Mouse (Mus musculus) ES-E14 (cell line): Measurements from ENCODE around the gene Eif3i. TPM values are rescaled to one million over a fixed set of nuclear protein-coding genes. Genes with fewer than 3 reads are reported as not detected.

Experiments used
- DNase-seq: peaks from one replicate; pipeline ENCODE4 v3.0.0-alpha.2; 2013; ENCODE audit warnings: low read depth, low spot score
- H3K27ac ChIP-seq: 2 replicates; pipeline ENCODE4 v1.5.1; 2012; ENCODE audit warnings: low read depth, mild to moderate bottlenecking, low read length, moderate library complexity, mixed read lengths; ENCODE audit not compliant: poor library complexity, insufficient read depth, severe bottlenecking
- H3K36me3 ChIP-seq: 2 replicates; pipeline ENCODE4 v1.6.1; 2012; ENCODE audit warnings: mild to moderate bottlenecking, low read length, moderate library complexity, mixed read lengths; ENCODE audit not compliant: control insufficient read depth, poor library complexity, insufficient read depth, severe bottlenecking
- H3K4me1 ChIP-seq, 2 experiments: fragments of 150-350 bp in 1 of 2; sonication (generic) in 1 of 2; 2 replicates each; pipeline ENCODE4 v1.6.1; 2012; ENCODE audit warnings: low read length in 2 of 2, mild to moderate bottlenecking in 1 of 2, mixed read lengths in 1 of 2; ENCODE audit not compliant: control insufficient read depth in 2 of 2, insufficient read depth in 2 of 2, poor library complexity in 1 of 2
- H3K4me3 ChIP-seq, 2 experiments: fragments of 150-350 bp in 1 of 2; sonication (generic) in 1 of 2; 2 replicates each; pipeline ENCODE4 v1.5.1; 2012; ENCODE audit warnings: low read length in 2 of 2, low read depth in 1 of 2, mild to moderate bottlenecking in 1 of 2, mixed read lengths in 1 of 2; ENCODE audit not compliant: insufficient read depth in 1 of 2, poor library complexity in 1 of 2, severe bottlenecking in 1 of 2
- H3K9ac ChIP-seq: 2 replicates; pipeline ENCODE4 v1.6.1; 2012; ENCODE audit warnings: low read depth, mild to moderate bottlenecking, low read length, mixed read lengths; ENCODE audit not compliant: poor library complexity, insufficient read depth, severe bottlenecking
- H3K9me3 ChIP-seq: fragments of 150-350 bp; sonication (generic); 2 replicates; pipeline ENCODE4 v1.6.1; 2012; ENCODE audit warnings: low read depth, mild to moderate bottlenecking, low read length; ENCODE audit not compliant: control insufficient read depth, insufficient read depth
- CHD2 ChIP-seq: IDR thresholded peaks from 2 replicates; pipeline ENCODE4 v1.6.1; 2014; ENCODE audit warnings: mild to moderate bottlenecking, low read depth, low read length, inconsistent platforms
- HCFC1 ChIP-seq: IDR thresholded peaks from 2 replicates; pipeline ENCODE4 v1.6.1; 2012; ENCODE audit warnings: low read length, inconsistent platforms, borderline replicate concordance; ENCODE audit not compliant: insufficient read depth
- MAFK ChIP-seq: IDR thresholded peaks from 2 replicates; pipeline ENCODE4 v1.6.1; 2014; ENCODE audit warnings: mild to moderate bottlenecking, low read depth, low read length, inconsistent platforms; ENCODE audit not compliant: insufficient read depth
- ZC3H11A ChIP-seq: IDR thresholded peaks from 2 replicates; pipeline ENCODE4 v1.6.1; 2012; ENCODE audit warnings: low read depth, mild to moderate bottlenecking, inconsistent platforms, low read length, borderline replicate concordance
- ZNF384 ChIP-seq: IDR thresholded peaks from 2 replicates; pipeline ENCODE4 v1.6.1; 2012; ENCODE audit warnings: low read depth, low read length, inconsistent platforms
- in situ Hi-C, 2 experiments: fragments of 600-800 bp; cut with MboI; formaldehyde crosslinking; loops; one replicate each; pipeline ENCODE4 v1.15.1; 2025; ENCODE audit warnings: low sequenced_read_pairs in 2 of 2, inconsistent platforms in 1 of 2; ENCODE audit not compliant: unreplicated experiment in 2 of 2
- total RNA-seq: library from RNA; depleted of rRNA; stranded (reverse); fragments of 300-350 nt; gene quantifications from 2 replicates; pipeline ENCODE4 v1.2.3, GENCODE M21; 2012

Eif3i gene
- total RNA-seq, 1 experiment = 328 TPM

DNA sequence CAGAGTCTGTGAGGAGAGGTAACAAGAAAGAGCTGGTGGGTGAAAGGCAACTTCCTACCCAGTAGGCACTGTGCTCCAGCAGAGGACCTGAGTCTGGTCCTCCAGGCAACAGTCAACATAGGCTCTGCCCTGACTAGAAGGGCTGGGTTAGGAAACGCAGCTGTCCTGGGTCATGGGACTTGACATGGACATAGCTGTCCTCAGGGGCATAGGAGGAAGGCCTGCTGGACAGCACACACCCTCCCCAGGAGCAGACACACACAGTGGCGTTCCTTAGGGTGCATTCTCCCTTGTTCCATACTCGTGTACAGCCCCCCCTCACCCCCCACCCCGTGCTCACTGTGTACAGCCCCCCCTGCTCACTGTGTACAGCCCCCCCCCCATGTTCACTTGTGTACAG, 10.0 kb upstream of the Eif3i start:
- no peak overlapping the region for H3K4me3 ChIP-seq
- DNase-seq = no peak
- H3K9ac ChIP-seq = no peak overlapping the region
- H3K4me1 ChIP-seq = peaks cover 2 to 25% of the 10 kb centered on the region in 2 experiments; a peak in 2 of 4 replicates
- in situ Hi-C loops = no loop called here
- H3K36me3 ChIP-seq = peaks cover 10% of the 10 kb centered on the region; the same call in 1 of the 2 replicates
- no peaks in the 10 kb centered on the region for H3K9me3 ChIP-seq
- TF ChIP-seq HCFC1 (no peak), MAFK (no peak), CHD2 (no peak), ZC3H11A (no peak), ZNF384 (no peak)
- no peak overlapping the region for H3K27ac ChIP-seq

DNA sequence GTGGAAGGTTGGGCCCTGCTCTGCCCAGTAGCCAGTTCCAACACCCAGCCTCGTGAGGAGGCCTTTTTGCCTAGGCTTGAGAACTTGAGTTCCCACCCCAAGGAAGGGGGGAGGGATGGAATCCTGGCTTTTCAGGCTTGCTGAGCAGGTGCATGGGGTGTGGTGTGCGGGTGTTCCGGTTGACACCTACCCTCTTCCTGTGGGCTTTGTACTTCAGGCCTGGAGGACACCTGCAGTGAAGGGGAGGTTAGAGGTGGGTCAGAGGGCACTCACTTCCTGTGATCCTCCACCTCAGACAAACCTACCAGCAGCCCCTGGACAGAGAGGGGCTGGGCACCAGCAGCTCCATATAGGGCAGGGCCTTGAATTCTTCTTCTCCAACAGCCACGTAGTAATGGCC, 9.6 kb upstream of the Eif3i start:
- Histone ChIP-seq H3K27ac (peak overlapping the region; percentile 17; the same call in 1 of the 2 replicates), H3K4me1 (peaks cover 2 to 25% of the 10 kb centered on the region in 2 experiments; a peak in 2 of 4 replicates), H3K9ac (peak overlapping the region; percentile 29), H3K4me3 (no peak overlapping the region), H3K9me3 (no peaks in the 10 kb centered on the region), H3K36me3 (peaks cover 10% of the 10 kb centered on the region; the same call in 1 of the 2 replicates)
- peak; percentile 41 for DNase-seq
- no peak for TF ChIP-seq ZNF384
- no peak for TF ChIP-seq ZC3H11A
- no peak for TF ChIP-seq MAFK
- no peak for TF ChIP-seq HCFC1
- no peak for TF ChIP-seq CHD2
- in situ Hi-C loops = no loop called here

DNA sequence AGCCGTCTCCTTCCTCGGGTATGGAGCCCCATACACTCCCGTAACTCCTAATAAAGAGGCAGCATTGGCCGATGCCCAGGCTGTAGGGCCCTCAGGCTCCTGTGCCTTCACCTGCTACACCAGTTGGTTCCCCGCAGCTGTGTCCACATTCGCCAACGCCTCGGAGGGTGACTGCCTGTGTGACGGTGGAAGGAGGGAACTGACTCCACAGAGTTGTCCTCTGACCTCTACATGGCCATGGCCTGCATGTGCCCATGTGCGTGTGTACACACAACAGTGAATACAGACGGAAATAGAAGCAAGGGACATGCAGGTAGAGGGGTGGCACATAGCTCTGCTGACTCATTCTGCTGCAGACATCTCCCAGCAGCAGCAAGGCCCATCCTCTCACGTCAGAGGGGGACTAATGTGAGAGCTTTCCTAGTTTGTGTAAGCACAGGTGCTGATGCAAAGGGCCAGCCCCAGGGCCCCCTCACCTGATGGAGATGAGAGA, 8.7 kb upstream of the Eif3i start:
- Histone ChIP-seq H3K27ac (peak overlapping the region; percentile 55), H3K9me3 (no peaks in the 10 kb centered on the region), H3K4me1 (peaks cover 4 to 25% of the 10 kb centered on the region in 2 experiments; a peak in 2 of 4 replicates), H3K9ac (peak overlapping the region; percentile 29; the same call in 1 of the 2 replicates), H3K36me3 (peaks cover 10% of the 10 kb centered on the region; the same call in 1 of the 2 replicates), H3K4me3 (no peak overlapping the region)
- in situ Hi-C loops = no loop called here
- DNase-seq = no peak
- TF ChIP-seq HCFC1 = no peak
- no peak for TF ChIP-seq MAFK
- no peak for TF ChIP-seq ZC3H11A
- TF ChIP-seq CHD2 = no peak
- no peak for TF ChIP-seq ZNF384

DNA sequence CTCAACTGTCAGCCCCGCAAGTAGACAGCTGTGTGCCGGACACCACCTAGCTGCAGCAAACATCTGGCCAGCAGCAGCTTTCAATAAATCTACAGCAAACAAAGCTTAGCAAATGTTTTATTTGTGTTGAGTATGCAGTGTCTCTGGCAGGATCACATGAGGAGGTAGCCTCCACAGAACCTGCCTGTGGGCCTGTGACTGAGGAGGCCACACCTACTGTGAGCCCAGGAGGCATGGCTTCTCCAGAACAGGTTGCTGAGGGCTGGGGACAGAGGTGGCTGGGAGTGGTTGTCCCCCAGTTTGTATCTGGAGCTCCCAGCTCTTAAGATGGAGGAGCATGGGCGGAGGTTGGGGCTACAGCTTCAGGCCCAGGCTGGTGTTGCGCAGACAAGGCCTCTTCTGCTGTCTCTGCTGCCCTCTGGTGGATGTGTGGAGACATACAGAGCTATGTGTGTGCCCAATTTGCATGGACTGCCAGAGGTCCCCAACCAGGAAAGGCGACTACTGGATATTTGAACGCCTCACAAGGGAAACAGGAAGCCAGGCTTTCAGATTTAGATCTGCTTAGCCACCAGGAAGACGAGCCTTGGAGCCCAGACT, 8.1 kb upstream of the Eif3i start:
- peak; percentile 85 for DNase-seq
- TF ChIP-seq CHD2 (no peak), MAFK (no peak), ZNF384 (no peak), ZC3H11A (no peak), HCFC1 (no peak)
- in situ Hi-C loops = no loop called here
- H3K9ac ChIP-seq = peak overlapping the region; percentile 38; the same call in 1 of the 2 replicates
- H3K4me3 ChIP-seq = no peak overlapping the region
- no peaks in the 10 kb centered on the region for H3K9me3 ChIP-seq
- peaks cover 10% of the 10 kb centered on the region; the same call in 1 of the 2 replicates for H3K36me3 ChIP-seq
- peak overlapping the region; percentile 70 for H3K27ac ChIP-seq
- peaks cover 6 to 21% of the 10 kb centered on the region in 2 experiments; a peak in 1 of 4 replicates for H3K4me1 ChIP-seq
